Mouse (Mus musculus): ENCODE measurements around the gene Tex52.
A peak's percentile ranks its signal among the peaks of the same experiment; 100 is the strongest.
"Not testable (repeated sequence)": the region's sequence is repeated elsewhere in the genome, so short reads cannot be mapped to it uniquely, and the experiment has no call there.

Gene Tex52

DNA sequence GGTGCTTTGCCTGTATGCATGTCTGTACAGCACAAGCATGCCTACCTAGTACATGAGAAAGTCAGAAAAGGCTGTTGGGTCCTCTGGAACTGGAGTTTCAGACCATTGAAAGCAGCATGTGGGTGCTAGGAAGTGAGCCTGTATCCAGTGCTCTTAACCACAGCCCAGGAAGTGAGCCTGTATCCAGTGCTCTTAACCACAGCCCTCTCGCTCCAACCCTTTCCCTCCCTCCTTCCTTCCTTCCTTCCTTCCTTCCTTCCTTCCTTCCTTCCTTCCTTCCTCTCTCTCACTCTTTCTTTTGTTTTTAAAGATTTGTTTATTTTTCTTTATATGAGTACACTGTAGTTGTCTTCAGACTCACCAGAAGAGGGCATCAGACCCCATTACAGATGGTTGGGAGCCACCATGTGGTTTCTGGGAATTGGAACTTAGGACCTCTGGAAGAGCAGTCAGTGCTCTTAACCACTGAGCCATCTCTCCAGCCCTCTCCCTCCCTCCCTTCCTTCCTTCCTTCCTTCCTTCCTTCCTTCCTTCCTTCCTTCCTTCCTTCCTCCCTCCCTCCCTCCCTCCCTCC lies 5.4 kb downstream of the Tex52 start:
- DNase-seq (ENCODE audit: extremely low spot score, low spot score), result not testable (repeated sequence)

GRCm38 (mm10) chr6:128381254-128381653 lies 6.0 kb downstream of the Tex52 start:
- no peak for DNase-seq (ENCODE audit: extremely low spot score, low spot score)

DNA sequence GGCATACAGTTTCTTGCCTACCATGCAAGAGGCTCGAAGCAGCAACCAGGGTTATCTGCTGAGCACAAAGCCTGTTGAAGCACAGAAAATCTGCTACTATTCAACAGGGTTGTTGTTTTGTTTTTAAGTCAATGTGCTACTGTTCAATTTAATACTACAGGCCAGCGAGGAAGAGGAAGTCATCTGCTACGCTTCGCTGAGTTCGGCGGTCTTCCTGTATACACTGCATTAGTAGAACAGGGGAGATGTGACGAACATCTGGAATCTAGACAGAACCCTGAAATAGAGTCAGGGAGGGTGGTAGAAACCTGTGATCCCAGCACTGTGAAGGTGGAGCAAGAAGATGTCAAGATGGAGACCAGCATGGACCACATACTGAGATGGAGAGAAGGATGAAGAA lies 8.5 kb downstream of the Tex52 start:
- DNase-seq (ENCODE audit: extremely low spot score, low spot score), result no peak

- no peak for DNase-seq (ENCODE audit: extremely low spot score, low spot score)
Measured at GRCm38 (mm10) chr6:128385026-128385425, 9.8 kb downstream of the Tex52 start.

GRCm38 (mm10) chr6:128389185-128389584 lies 13.9 kb downstream of the Tex52 start:
- DNase-seq (ENCODE audit: extremely low spot score, low spot score), result no peak

GRCm38 (mm10) chr6:128390683-128391082 lies 15.4 kb downstream of the Tex52 start:
- no peak for DNase-seq (ENCODE audit: extremely low spot score, low spot score)

DNA sequence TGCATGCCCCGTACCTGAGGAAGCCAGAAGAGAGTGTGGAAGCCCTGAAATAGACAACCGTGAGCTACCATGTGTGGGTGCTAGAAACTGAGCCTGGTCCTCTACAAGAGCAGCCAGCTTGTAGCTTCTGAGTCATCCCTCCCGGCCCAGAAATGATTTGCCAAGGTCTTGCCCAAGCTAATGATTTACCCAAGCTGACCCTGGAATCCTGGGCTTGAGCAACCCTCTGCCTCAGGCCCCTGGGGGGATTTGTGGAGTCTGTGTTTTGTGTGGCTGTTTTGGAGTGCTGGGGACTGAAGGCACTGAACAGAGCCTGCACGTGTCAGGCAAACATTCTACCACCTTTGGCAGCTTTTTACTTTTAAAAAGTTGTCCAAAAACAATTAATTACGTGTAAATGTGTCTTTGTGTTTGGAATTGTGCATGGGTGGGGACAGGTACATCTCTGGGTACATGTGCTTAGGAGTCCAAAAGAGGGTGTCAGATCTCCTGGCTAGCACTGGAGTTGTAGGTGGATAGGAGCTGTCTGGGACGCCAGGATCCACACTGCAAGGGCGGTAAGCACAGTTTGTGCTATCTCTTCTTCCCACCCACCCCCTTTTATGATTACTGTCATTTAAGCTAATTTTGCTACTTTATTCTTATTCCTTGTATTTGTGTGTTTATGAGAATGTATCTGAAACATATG lies 22.5 kb downstream of the Tex52 start:
- no peak for DNase-seq (ENCODE audit: extremely low spot score, low spot score)

DNA sequence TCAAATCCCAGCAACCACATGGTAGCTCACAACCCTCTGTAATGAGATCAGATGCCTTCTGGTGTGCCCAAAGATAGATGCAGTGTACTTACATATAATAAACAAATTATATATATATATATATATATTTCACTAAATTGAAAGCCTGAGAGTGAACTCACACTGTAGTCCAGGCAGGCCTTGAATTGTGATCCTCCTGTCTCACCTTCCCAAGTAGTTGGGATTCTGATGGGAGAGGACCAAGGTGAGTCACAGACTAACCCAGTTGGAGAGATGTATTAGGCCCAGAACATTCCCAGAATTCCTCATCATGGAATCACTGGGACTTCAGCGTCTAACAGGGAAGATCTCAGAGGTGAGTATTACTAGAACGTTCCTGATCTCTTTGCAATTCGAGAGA lies 23.7 kb downstream of the Tex52 start, which contains the start of gene Nrip2:
Gene Nrip2 (plus strand): TSS at position 301 of the 400 bp plus-strand sequence.
- DNase-seq (ENCODE audit: extremely low spot score, low spot score), result no peak

DNA sequence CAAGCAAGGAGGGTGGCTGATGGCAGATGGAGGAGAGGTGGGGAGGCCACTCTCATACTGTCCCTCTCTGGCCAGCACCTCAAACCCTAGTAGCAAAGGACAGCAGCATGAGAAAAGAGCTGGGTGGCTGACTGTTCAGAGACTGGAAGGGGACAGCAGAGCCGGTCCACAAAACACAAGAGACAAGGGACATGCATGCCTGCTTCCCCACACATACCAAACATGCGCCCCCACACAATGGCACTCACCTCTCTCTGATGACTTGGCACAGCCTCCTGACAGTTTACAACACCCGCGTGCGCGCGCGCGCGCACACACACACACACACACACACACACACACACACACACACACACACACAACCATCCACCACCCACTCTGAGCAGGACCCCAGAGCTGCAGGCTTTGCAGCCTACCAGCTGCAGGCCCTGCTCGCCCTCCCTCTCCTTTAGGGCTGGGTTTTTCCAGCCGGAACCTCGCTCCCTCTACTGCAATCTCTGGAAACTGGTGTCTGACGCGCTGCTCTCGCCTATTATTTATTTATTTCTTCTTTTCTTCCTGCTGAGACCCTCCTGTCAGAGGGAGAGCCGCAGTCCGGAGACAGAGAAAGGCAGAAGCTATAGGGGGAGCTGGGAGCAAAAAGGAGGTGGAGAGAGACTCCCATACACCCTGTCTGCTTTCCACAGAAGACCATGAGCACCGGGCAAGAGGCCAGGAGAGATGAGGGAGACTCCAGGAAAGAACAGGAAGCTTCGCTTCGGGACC lies 24.3 kb downstream of the Tex52 start:
- peak; percentile 19 for DNase-seq (ENCODE audit: extremely low spot score, low spot score)

DNA sequence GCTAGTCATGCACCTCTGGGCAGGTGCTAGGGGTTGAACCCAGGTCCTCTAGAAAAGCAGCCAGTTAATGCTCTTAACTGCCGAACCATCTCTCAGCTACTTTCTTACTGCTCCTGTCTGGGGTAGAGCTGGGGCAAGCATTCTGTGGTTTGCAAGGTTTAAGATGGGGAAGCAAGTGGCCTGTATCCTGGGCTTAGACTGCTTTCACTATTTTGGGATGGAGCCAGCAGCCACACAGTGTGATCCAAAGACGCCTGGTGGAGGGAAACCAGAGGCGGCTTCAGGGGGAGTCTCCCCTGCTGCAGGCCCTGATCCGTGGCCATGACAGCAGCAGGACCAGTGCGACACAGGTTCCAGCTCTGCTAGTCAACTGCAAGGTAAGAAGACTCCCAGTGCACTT lies 29.5 kb downstream of the Tex52 start:
- DNase-seq (ENCODE audit: extremely low spot score, low spot score), result no peak

GRCm38 (mm10) chr6:128408544-128409125 lies 33.4 kb downstream of the Tex52 start:
- no peak for DNase-seq (ENCODE audit: extremely low spot score, low spot score)

GRCm38 (mm10) chr6:128410305-128410704 lies 35.0 kb downstream of the Tex52 start:
- DNase-seq (ENCODE audit: extremely low spot score, low spot score), result no peak

- peak; percentile 83 for DNase-seq (ENCODE audit: extremely low spot score, low spot score)
Measured at GRCm38 (mm10) chr6:128411115-128411514, 35.9 kb downstream of the Tex52 start.

GRCm38 (mm10) chr6:128416169-128416568 lies 40.9 kb downstream of the Tex52 start:
- DNase-seq (ENCODE audit: extremely low spot score, low spot score), result no peak

DNA sequence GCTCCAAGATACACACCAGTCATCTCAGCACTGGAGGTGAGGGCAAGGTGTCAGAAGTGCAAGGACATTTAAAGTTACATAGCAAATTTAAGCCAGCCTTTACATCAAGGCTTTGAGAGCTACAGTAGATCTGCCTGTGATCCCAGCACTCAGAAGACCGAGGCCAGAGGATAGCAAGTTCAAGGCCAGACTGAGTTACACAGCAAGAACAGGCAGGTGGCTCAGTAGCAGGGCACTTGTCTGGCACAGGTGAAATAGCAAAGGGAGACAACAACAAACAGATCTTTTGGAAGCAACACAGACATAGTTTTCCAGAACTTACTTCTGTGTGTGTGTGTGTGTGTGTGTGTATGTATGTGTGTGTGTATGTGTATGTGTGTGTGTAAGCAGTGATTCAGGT lies 42.8 kb downstream of the Tex52 start:
- DNase-seq (ENCODE audit: extremely low spot score, low spot score), result no peak

DNA sequence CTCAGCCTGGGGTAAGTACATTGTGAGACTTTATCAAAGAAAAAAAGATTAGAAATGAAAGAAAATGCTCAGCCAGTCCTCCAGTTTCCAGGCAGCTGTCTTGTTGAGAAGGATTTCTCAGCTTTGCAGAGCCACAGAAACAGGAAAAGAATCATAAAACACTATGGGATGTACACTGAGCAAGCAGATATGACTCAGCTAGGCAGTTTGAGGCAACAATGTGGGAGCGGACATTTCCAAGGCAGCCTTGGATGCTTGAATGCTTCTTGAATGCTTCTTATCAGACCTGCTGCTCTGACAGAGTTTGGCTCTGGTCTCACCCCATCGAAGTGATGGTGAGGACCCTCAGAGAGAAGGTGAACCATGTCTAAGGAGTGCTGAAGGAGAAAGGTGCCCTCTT lies 45.8 kb downstream of the Tex52 start:
- DNase-seq (ENCODE audit: extremely low spot score, low spot score), result no peak

GRCm38 (mm10) chr6:128421480-128421879 lies 46.2 kb downstream of the Tex52 start:
- DNase-seq (ENCODE audit: extremely low spot score, low spot score), result no peak

GRCm38 (mm10) chr6:128423496-128424268 lies 48.4 kb downstream of the Tex52 start:
- DNase-seq (ENCODE audit: extremely low spot score, low spot score), result no peak

DNA sequence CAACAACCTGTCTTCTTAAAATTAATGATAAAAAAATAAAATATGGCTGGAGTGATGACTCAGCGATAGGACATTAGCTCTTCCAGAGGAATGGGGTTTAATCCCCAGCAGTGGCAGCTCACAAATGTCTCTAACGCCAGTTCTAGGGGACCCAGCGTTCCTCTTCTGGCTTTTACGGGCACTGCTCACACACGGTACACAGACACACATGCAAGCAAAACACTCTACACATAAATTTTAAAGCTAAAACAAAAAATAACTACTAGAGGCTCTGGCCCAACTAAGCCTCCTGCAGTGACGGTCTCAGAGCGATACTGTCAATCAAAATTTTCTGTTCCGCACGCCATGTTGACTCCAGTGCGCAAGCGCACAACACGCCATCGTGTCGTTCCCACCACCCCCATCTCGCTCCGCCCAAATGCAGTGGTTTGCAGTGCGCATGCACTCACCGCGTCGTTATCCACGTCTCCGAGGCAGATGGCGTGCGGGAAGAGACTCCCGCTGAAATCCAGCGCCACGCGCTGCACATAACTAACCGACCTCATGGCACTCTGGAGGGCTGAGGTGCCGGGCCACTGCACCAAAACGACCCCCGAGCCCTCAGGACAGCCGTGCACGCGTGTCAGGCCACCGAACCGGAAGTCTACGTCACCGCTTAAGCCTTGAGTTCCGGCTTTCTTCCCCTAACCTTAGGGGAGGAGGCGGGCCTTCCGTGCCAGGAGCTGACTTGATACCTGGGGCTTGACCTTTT lies 49.2 kb downstream of the Tex52 start, which contains the start of gene Itfg2:
Gene Itfg2 (minus strand): TSS at position 663 of the 751 bp plus-strand sequence.
- DNase-seq (ENCODE audit: extremely low spot score, low spot score), result peak; percentile 94

- DNase-seq (ENCODE audit: extremely low spot score, low spot score), result no peak
Measured at GRCm38 (mm10) chr6:128425046-128425445, 49.8 kb downstream of the Tex52 start.

All from neural tube, embryonic 10.5 days (tissue).